Mouse (Mus musculus) kidney, postnatal 0 days (tissue): ENCODE results near the gene Inpp5d. TPM values are rescaled to one million over a fixed set of nuclear protein-coding genes. Genes with fewer than 3 reads are reported as not detected.

Source experiments
- ATAC-seq: fragments of 200-750 bp; cut with Nextera tagmentation; replicated peaks from 2 replicates; pipeline ENCODE4 v1.8.0; 2017; ENCODE audit warnings: low read depth, moderate number of reproducible peaks, moderate TSS enrichment, moderate library complexity; ENCODE audit not compliant: low FRiP score
- DNase-seq: peaks from one replicate; pipeline ENCODE4 v3.0.0-alpha.2; 2016; ENCODE audit warnings: low spot score
- H3K27ac ChIP-seq: fragments of 300-500 bp; sonication (generic); 2 replicates; pipeline ENCODE4 v1.5.1; 2014; ENCODE audit warnings: mild to moderate bottlenecking
- H3K27me3 ChIP-seq: fragments of 300-500 bp; sonication (generic); 2 replicates; pipeline ENCODE4 v1.6.1; 2014; ENCODE audit warnings: low read length, mixed read lengths; ENCODE audit not compliant: insufficient read depth
- H3K36me3 ChIP-seq: fragments of 300-500 bp; sonication (generic); 2 replicates; pipeline ENCODE4 v1.6.1; 2014; ENCODE audit warnings: low read length, mixed read lengths; ENCODE audit not compliant: insufficient read depth
- H3K4me1 ChIP-seq: fragments of 300-500 bp; sonication (generic); replicated peaks from 2 replicates; pipeline ENCODE4 v1.6.1; 2014; ENCODE audit warnings: antibody characterized with exemption, low read length, mixed read lengths; ENCODE audit not compliant: insufficient read depth
- H3K4me2 ChIP-seq: fragments of 300-500 bp; sonication (generic); 2 replicates; pipeline ENCODE4 v1.6.1; 2014; ENCODE audit warnings: mild to moderate bottlenecking, low read length, moderate library complexity, mixed read lengths
- H3K4me3 ChIP-seq: fragments of 300-500 bp; sonication (generic); replicated peaks from 2 replicates; pipeline ENCODE4 v1.5.1; 2014; ENCODE audit warnings: low read depth, low read length
- H3K9ac ChIP-seq: fragments of 300-500 bp; sonication (generic); 2 replicates; pipeline ENCODE4 v1.6.1; 2014; ENCODE audit warnings: low read depth, low read length
- H3K9me3 ChIP-seq: fragments of 300-500 bp; sonication (generic); replicated peaks from 2 replicates; pipeline ENCODE4 v1.6.1; 2016; ENCODE audit warnings: low read length, inconsistent platforms, mixed read lengths
- CTCF ChIP-seq: IDR thresholded peaks from 2 replicates; pipeline ENCODE4 v1.5.1; 2016; ENCODE audit warnings: antibody characterized with exemption, low read depth, mild to moderate bottlenecking, moderate library complexity
- WGBS: fragments of 180-500 bp; shearing (Covaris S2); extraction: QIAGEN DNeasy Blood & Tissue Kit; methylation state at CpG from one replicate; pipeline ENCODE4 v1.1.7; 2014; 5-methylcytosine and 5-hydroxymethylcytosine counted together
- polyA plus RNA-seq: library from polyadenylated mRNA; unstranded; fragments of >200 nt; fragmentation: Nextera tagmentation; extraction: Ambion mirVana; gene quantifications from 2 replicates; pipeline ENCODE4 v1.2.1, GENCODE M21; 2015

Gene Inpp5d
- polyA plus RNA-seq, 1 experiment from 2014 or later = 6.6 TPM

DNA sequence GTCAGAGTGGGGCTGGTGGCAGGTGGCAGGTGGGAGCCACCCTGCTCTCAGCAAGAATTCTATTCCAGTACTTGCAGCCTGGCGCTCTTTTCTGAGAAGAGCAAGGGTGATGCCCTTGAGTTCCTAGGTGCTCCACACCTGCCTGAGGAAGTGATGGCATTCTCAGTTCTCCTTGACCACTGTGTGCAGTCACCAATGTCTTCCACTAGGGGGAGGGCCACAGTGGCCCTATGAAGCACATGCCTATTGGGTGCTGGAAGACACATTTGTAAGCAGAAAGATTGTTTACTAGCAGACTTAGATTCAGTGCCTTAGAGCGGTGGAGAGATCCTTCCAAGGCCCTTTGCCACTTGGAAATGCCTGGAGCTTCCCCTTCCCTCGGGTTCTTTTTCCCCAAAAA is 146.1 kb downstream of the Inpp5d start:
- WGBS = 92% methylated on average over 3 of the region's 3 CpGs
- Histone ChIP-seq H3K36me3 (peaks cover 74% of the 10 kb centered on the region), H3K4me3 (no peak overlapping the region), H3K4me2 (no peak overlapping the region), H3K27me3 (no peaks in the 10 kb centered on the region), H3K4me1 (no peaks in the 10 kb centered on the region), H3K9ac (no peak overlapping the region), H3K9me3 (no peaks in the 10 kb centered on the region), H3K27ac (no peak overlapping the region)
- peak; percentile 70 for TF ChIP-seq CTCF
- DNase-seq (peak; percentile 17), ATAC-seq (no peak)

DNA sequence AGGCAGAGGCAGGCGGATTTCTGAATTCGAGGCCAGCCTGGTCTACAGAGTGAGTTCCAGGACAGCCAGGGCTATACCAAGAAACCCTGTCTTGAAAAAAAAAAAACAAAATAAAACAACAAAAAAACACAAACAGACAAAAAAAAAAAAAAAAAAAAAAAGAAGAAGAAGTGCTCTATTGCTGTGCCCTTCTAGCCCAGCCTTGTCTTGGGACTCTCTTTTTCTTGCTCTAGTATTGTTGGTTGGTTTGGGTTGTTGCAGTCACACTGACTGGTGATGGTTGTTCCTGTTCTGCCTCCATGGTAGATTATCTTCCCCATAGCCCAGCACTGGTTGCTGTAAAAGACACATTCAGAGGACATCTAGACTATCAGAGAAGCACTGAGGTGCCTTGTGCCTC is 149.2 kb downstream of the Inpp5d start:
- no peak overlapping the region for H3K9ac ChIP-seq
- no peaks in the 10 kb centered on the region for H3K27me3 ChIP-seq
- peaks cover 74% of the 10 kb centered on the region for H3K36me3 ChIP-seq
- H3K4me1 ChIP-seq = no peaks in the 10 kb centered on the region
- WGBS = 100% methylated on average over 2 of the region's 2 CpGs
- no peak for TF ChIP-seq CTCF
- H3K27ac ChIP-seq = no peak overlapping the region
- ATAC-seq (no peak), DNase-seq (no peak)
- no peaks in the 10 kb centered on the region for H3K9me3 ChIP-seq
- H3K4me3 ChIP-seq = no peak overlapping the region
- H3K4me2 ChIP-seq = no peak overlapping the region

Other genes with a start within 250 kb of the Inpp5d start
- gene Kcnj13, start 225.6 kb upstream of the Inpp5d start, polyA plus RNA-seq = 1.6 and 2.2 TPM in 2 replicates
- not detected in 2 replicates for gene Snorc, start 150.0 kb upstream of the Inpp5d start, polyA plus RNA-seq
- gene Neu2, start 110.4 kb upstream of the Inpp5d start, polyA plus RNA-seq = 2.9 and 3.0 TPM in 2 replicates
- gene Ngef, start 46.4 kb upstream of the Inpp5d start, polyA plus RNA-seq = 4.3 and 4.4 TPM in 2 replicates
- gene Atg16l1, start 135.6 kb downstream of the Inpp5d start, polyA plus RNA-seq = 20.8 and 21.9 TPM in 2 replicates
- gene Sag, start 183.4 kb downstream of the Inpp5d start, polyA plus RNA-seq = 0.57 and 0.68 TPM in 2 replicates
- 19.3 and 19.8 TPM in 2 replicates for gene Dgkd, start 233.0 kb downstream of the Inpp5d start, polyA plus RNA-seq